Mouse (Mus musculus): ENCODE results near the gene Rabac1. TPM values are rescaled to one million over a fixed set of nuclear protein-coding genes. Genes with fewer than 3 reads are reported as not detected.

The Rabac1 gene
- polyA plus RNA-seq, 1 experiment from 2014 or later: 28.6 TPM

- Histone ChIP-seq H3K4me3 (ENCODE audit: inconsistent target) (no peak overlapping the region), H3K27ac (no peak overlapping the region), H3K36me3 (ENCODE audit: inconsistent target) (peaks cover 14% of the 10 kb centered on the region), H3K79me2 (ENCODE audit: inconsistent target) (no peaks in the 10 kb centered on the region; the same call in 1 of the 2 replicates)
- WGBS (ENCODE audit: missing documents): 58% methylated on average over 12 of the region's 12 CpGs
Observed at GRCm38 (mm10) chr7:25000711-25001110, 28.2 kb upstream of the Rabac1 start.

DNA sequence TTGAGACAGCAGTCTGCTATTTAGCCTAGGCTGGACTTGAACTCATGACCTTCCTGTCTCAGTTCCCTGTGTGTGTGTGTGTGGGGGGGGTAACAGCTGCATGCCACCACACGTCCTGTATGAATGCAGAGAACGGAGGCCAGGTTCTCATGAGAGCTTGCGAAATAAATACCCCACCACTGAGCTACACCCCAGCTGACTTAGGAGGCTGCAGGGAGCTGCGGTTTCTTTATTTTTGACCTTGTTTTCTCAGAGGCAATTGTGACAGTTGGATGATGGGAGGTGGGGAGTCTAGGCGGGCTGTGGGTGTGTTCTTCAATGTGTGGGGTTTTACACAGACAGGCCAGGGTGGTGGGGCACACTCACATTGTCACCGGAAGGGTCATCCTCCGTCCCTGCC, 27.7 kb upstream of the Rabac1 start:
- no peak overlapping the region for H3K4me3 ChIP-seq (ENCODE audit: inconsistent target)
- H3K36me3 ChIP-seq (ENCODE audit: inconsistent target): peaks cover 16% of the 10 kb centered on the region
- no peaks in the 10 kb centered on the region; the same call in 1 of the 2 replicates for H3K79me2 ChIP-seq (ENCODE audit: inconsistent target)
- WGBS (ENCODE audit: missing documents): 33% methylated on average over 5 of the region's 7 CpGs
- H3K27ac ChIP-seq: no peak overlapping the region

DNA sequence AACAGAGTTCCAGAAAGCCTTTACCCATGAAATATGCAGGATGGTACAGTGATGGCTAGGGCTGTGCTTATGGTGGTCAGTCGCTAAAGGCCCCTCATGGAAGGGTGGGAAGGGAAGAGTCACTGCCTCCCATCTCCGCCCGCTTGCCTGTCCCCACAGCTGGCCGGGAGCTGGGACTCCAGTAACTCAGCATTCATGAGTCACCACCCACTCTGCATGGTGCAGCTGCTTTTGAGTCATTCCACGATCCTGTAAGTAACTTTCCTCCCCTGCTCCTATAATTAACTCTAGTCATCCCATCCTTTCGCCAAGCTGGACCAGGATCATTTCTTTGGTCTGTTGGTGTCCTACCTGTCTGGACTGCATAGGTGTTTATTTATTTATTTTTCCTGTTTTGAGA, 20.5 kb upstream of the Rabac1 start:
- Histone ChIP-seq H3K27ac (no peak overlapping the region), H3K79me2 (ENCODE audit: inconsistent target) (no peaks in the 10 kb centered on the region), H3K36me3 (ENCODE audit: inconsistent target) (peaks cover 23% of the 10 kb centered on the region), H3K4me3 (ENCODE audit: inconsistent target) (no peak overlapping the region)
- WGBS (ENCODE audit: missing documents): 84% methylated on average over 6 of the region's 6 CpGs

GRCm38 (mm10) chr7:24990478-24990877, 17.9 kb upstream of the Rabac1 start:
- H3K27ac ChIP-seq: no peak overlapping the region
- WGBS (ENCODE audit: missing documents): 92% methylated on average over 8 of the region's 8 CpGs

GRCm38 (mm10) chr7:24987941-24988340, 15.4 kb upstream of the Rabac1 start:
- WGBS (ENCODE audit: missing documents): 75% methylated on average over 12 of the region's 14 CpGs
- H3K27ac ChIP-seq: no peak overlapping the region
- peaks cover 12% of the 10 kb centered on the region; the same call in 1 of the 2 replicates for H3K36me3 ChIP-seq (ENCODE audit: inconsistent target)
- H3K4me3 ChIP-seq (ENCODE audit: inconsistent target): no peak overlapping the region
- no peaks in the 10 kb centered on the region for H3K79me2 ChIP-seq (ENCODE audit: inconsistent target)

More at GRCm38 (mm10) chr7:24990478-24990877, 17.9 kb upstream of the Rabac1 start:
- Histone ChIP-seq H3K4me3 (ENCODE audit: inconsistent target) (no peak overlapping the region), H3K79me2 (ENCODE audit: inconsistent target) (no peaks in the 10 kb centered on the region), H3K36me3 (ENCODE audit: inconsistent target) (peaks cover 18% of the 10 kb centered on the region; the same call in 1 of the 2 replicates)

DNA sequence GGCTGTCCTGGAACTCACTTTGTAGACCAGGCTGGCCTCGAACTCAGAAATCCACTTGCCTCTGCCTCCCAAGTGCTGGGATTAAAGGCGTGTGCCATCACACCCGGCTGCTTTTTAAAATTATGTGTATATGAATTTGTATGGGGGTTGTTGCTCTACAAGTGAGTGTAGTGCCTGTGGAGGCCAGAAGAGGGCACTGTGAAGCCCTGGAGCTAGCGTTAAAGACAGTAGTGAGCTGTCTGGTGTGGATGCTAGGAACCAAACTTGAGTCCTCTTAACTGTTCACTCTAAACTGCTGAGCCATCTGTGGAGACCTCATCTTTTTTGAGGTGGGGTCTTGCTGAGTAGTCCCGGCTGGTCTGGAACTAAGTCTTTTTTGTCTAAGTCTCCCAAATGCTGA, 13.2 kb upstream of the Rabac1 start:
- Histone ChIP-seq H3K79me2 (ENCODE audit: inconsistent target) (no peaks in the 10 kb centered on the region), H3K4me3 (ENCODE audit: inconsistent target) (no peak overlapping the region), H3K36me3 (ENCODE audit: inconsistent target) (peaks cover 21% of the 10 kb centered on the region; the same call in 1 of the 2 replicates), H3K27ac (no peak overlapping the region)
- 73% methylated on average over 3 of the region's 5 CpGs for WGBS (ENCODE audit: missing documents)

- Histone ChIP-seq H3K36me3 (ENCODE audit: inconsistent target) (peaks cover 23% of the 10 kb centered on the region; the same call in 1 of the 2 replicates), H3K27ac (no peak overlapping the region), H3K79me2 (ENCODE audit: inconsistent target) (no peaks in the 10 kb centered on the region), H3K4me3 (ENCODE audit: inconsistent target) (no peak overlapping the region)
- 97% methylated on average over 2 of the region's 2 CpGs for WGBS (ENCODE audit: missing documents)
Observed at GRCm38 (mm10) chr7:24984307-24984706, 11.8 kb upstream of the Rabac1 start.

GRCm38 (mm10) chr7:24983396-24983795, 10.8 kb upstream of the Rabac1 start:
- WGBS (ENCODE audit: missing documents): 92% methylated on average over 5 of the region's 5 CpGs
- Histone ChIP-seq H3K79me2 (ENCODE audit: inconsistent target) (no peaks in the 10 kb centered on the region), H3K4me3 (ENCODE audit: inconsistent target) (no peak overlapping the region), H3K27ac (no peak overlapping the region), H3K36me3 (ENCODE audit: inconsistent target) (peaks cover 23% of the 10 kb centered on the region; the same call in 1 of the 2 replicates)

DNA sequence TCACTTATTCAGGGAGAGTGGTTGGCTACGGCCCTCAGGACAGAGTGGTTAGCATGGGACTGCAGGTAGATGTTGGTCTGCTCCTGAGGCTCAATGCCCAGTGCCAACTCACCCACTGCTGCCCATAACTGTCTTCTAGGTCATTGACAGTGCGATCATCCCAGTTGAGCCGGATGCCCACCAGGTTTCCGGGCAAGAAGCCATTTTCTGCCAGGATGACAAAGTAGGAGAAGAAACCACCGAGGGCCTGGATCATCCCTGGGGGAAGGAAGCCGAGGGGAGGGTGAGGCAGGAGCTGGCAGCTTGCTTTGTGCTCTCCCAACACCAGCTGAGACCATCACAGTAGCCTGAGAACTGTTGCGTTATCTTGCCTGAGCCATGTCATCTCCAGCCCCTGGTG, 7.9 kb upstream of the Rabac1 start:
- H3K27ac ChIP-seq: no peak overlapping the region
- WGBS (ENCODE audit: missing documents): 93% methylated on average over 7 of the region's 7 CpGs
- no peaks in the 10 kb centered on the region for H3K79me2 ChIP-seq (ENCODE audit: inconsistent target)
- H3K4me3 ChIP-seq (ENCODE audit: inconsistent target): no peak overlapping the region
- peaks cover 17% of the 10 kb centered on the region; the same call in 1 of the 2 replicates for H3K36me3 ChIP-seq (ENCODE audit: inconsistent target)

GRCm38 (mm10) chr7:24978781-24979180, 6.2 kb upstream of the Rabac1 start:
- no peak overlapping the region for H3K27ac ChIP-seq
- 11% methylated on average over 7 of the region's 7 CpGs for WGBS (ENCODE audit: missing documents)
- no peak overlapping the region for H3K4me3 ChIP-seq (ENCODE audit: inconsistent target)
- H3K79me2 ChIP-seq (ENCODE audit: inconsistent target): no peaks in the 10 kb centered on the region
- peaks cover 17% of the 10 kb centered on the region; the same call in 1 of the 2 replicates for H3K36me3 ChIP-seq (ENCODE audit: inconsistent target)

DNA sequence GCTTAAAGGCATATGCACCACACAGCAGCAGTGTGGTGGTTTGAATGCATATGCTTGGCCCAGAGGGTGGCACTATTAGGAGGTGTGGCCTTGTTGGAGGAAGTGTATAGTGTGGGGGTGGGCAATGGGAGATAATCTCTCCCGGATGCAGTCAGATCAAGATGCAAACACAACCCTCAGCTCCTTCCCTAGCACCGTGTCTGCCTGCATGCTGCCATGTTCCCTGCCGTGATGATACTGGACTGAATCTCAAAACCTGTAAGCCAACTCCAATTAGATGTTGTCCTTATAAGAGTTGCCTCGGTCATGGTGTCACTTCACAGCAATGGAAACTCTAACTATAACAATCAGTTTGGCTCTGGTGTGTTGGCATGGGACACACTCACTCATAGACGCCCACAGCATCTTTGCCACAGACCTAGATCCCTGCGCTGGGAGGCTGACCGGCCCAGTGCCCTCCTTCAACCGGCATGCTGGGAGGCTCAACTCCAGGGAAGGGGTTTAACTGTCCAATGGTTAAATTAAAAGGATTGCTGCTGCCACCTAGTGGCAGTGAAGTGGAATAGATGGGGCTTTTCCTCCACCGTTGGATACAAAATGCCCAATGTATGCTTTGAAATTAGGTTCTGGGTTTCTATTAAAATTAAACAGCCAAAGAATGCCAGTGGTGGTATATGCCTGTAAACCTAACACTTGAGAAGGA, 2.5 kb upstream of the Rabac1 start:
- H3K4me3 ChIP-seq (ENCODE audit: inconsistent target): no peak overlapping the region
- no peak overlapping the region for H3K27ac ChIP-seq
- H3K36me3 ChIP-seq (ENCODE audit: inconsistent target): peaks cover 6% of the 10 kb centered on the region; the same call in 1 of the 2 replicates
- whole genome bisulfite sequencing (ENCODE audit: missing documents): 24% methylated on average over 9 of the region's 9 CpGs
- no peaks in the 10 kb centered on the region for H3K79me2 ChIP-seq (ENCODE audit: inconsistent target)

DNA sequence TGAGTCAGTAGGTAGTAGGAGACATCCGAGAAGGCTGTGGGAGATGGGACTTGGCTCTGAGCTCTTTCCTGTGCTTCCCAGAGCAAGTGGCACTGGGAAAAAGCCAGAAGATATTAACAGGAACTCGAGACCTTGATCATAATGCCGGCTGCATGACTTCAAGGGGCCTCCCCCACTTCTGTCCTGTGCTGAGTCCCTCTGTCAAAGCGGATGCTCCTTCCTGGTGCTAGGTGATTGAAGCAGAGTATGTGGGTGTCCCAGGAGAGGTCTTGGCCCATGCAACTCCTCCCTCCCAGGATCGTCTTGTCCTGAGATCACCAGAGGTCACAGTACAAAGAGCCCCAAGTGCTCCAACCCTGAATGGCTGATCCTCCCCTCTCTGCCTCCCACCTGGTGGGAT, 1.3 kb upstream of the Rabac1 start:
- Histone ChIP-seq H3K4me3 (ENCODE audit: inconsistent target) (no peak overlapping the region), H3K79me2 (ENCODE audit: inconsistent target) (no peaks in the 10 kb centered on the region), H3K36me3 (ENCODE audit: inconsistent target) (peaks cover 10% of the 10 kb centered on the region; the same call in 1 of the 2 replicates), H3K27ac (no peak overlapping the region)
- 94% methylated on average over 5 of the region's 5 CpGs for WGBS (ENCODE audit: missing documents)

- peaks cover 10% of the 10 kb centered on the region; the same call in 1 of the 2 replicates for H3K36me3 ChIP-seq (ENCODE audit: inconsistent target)
- H3K79me2 ChIP-seq (ENCODE audit: inconsistent target): no peaks in the 10 kb centered on the region
- H3K27ac ChIP-seq: no peak overlapping the region
- H3K4me3 ChIP-seq (ENCODE audit: inconsistent target): no peak overlapping the region
- WGBS (ENCODE audit: missing documents): 95% methylated on average over 4 of the region's 4 CpGs
Observed at GRCm38 (mm10) chr7:24973208-24973607, 654 bp upstream of the Rabac1 start.

DNA sequence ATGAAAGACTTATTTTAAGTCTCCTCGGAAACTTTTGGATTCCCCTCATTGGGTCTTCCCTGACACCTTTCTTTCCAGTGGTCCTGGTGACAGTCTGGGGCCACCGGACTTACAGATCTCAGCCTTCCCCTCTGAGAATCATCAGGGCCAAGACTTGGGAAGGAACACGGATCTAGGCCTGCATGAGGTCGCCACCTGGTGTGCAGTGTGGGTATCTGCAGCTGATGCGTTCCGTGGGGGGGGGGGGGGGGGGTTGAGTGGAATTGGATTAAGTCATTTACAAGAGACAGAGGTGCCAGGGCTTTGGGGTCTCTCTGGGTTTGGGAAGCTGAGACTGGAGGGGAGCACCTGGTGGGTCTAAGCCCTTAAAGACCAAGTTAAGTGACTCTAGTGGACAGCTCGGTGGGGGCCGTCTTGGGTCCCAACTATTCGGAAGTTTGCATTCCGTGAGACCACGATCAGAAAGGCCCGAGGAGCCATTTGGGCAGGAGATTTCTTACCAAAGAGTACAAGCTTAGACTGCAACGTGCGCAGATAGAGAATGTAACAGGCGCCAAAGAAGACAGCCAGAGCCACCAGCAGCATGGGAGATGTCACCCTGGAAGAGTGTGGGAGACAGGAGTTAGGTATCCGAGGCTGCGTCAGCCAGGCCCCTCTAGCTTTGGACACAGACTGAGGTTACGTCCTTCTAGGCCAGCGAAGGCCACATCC, 1.1 kb downstream of the Rabac1 start:
- no peaks in the 10 kb centered on the region for H3K79me2 ChIP-seq (ENCODE audit: inconsistent target)
- peak overlapping the region; percentile 97 for H3K4me3 ChIP-seq (ENCODE audit: inconsistent target)
- H3K27ac ChIP-seq: no peak overlapping the region
- WGBS (ENCODE audit: missing documents): 22% methylated on average over 19 of the region's 19 CpGs
- H3K36me3 ChIP-seq (ENCODE audit: inconsistent target): peaks cover 10% of the 10 kb centered on the region; the same call in 1 of the 2 replicates

- no peak overlapping the region for H3K27ac ChIP-seq
- peaks cover 10% of the 10 kb centered on the region; the same call in 1 of the 2 replicates for H3K36me3 ChIP-seq (ENCODE audit: inconsistent target)
- H3K4me3 ChIP-seq (ENCODE audit: inconsistent target): no peak overlapping the region
- whole genome bisulfite sequencing (ENCODE audit: missing documents): 97% methylated on average over 3 of the region's 3 CpGs
- no peaks in the 10 kb centered on the region for H3K79me2 ChIP-seq (ENCODE audit: inconsistent target)
Observed at GRCm38 (mm10) chr7:24970341-24970740, 2.2 kb downstream of the Rabac1 start.
